Mouse (Mus musculus): ENCODE results near the gene Cyp2d10.
"Not testable (repeated sequence)": the region's sequence is repeated elsewhere in the genome, so short reads cannot be mapped to it uniquely, and the experiment has no call there.

The Cyp2d10 gene

GRCm38 (mm10) chr15:82401516-82401915 is 5.5 kb downstream of the Cyp2d10 start:
- no peak for DNase-seq (ENCODE audit: low read depth, low spot score)

GRCm38 (mm10) chr15:82395955-82396354 is 11.0 kb downstream of the Cyp2d10 start:
- not testable (repeated sequence) for DNase-seq (ENCODE audit: low read depth, low spot score)

- not testable (repeated sequence) for DNase-seq (ENCODE audit: low read depth, low spot score)
Observed at GRCm38 (mm10) chr15:82393922-82394321, 13.1 kb downstream of the Cyp2d10 start, which contains the start of gene Cyp2d11. Gene Cyp2d11 (minus strand): TSS chr15:82394022.

DNA sequence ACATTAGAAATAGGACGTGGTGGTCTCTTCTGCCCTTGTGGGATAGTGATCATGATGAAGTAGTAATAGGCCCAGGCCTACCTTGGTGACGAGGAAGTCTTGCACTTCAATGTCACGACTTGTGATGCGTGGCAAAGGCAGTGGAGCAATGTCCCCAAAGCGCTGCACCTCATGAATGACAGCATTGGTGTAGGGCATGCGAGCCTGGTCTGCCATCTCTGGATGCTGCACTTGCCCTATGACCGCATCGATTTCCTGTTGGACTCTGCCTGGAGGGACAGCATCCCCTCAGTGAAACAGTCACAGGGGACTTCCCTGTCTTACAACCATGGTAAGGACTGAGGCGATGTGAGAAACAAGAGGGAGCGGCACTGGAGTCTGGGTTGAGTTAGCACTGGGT is 17.1 kb downstream of the Cyp2d10 start:
- DNase-seq (ENCODE audit: low read depth, low spot score): not testable (repeated sequence)

- no peak for DNase-seq (ENCODE audit: low read depth, low spot score)
Observed at GRCm38 (mm10) chr15:82385729-82386128, 21.3 kb downstream of the Cyp2d10 start.

DNA sequence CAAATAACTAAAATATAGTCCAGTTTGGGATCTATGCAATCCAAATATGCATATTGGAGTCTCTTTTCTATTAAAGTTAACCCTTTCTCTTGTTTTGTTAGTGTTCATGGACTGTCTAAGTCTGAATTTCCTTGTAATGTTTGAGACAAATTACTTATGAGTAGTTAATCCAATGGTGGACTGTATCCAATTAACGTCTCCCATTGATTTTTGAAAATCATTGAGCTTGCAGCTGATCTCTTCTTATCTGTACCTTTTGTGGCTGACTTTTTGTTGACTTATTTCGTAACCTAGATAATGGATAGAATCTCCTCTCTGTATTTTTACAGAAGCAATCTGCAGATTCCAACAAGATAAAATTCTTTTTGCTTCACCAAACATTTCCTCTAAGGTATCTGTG is 24.6 kb downstream of the Cyp2d10 start:
- no peak for DNase-seq (ENCODE audit: low read depth, low spot score)

DNA sequence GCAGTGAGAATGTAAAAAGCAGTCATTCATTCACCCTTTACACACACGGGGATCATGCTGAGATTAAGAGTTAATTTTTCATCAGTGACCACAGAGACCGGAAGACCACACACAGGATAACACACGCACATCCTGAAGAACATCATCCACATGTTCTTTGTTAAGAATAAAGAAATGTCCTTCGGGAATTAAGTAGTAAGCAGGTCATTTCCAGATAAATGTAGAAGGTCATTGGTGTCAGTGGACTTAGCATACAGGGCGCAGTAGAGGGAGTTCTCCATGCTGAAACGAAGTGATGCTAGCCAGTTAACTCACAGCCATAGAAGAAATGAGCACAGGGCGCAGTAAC is 26.3 kb downstream of the Cyp2d10 start:
- DNase-seq (ENCODE audit: low read depth, low spot score): no peak

DNA sequence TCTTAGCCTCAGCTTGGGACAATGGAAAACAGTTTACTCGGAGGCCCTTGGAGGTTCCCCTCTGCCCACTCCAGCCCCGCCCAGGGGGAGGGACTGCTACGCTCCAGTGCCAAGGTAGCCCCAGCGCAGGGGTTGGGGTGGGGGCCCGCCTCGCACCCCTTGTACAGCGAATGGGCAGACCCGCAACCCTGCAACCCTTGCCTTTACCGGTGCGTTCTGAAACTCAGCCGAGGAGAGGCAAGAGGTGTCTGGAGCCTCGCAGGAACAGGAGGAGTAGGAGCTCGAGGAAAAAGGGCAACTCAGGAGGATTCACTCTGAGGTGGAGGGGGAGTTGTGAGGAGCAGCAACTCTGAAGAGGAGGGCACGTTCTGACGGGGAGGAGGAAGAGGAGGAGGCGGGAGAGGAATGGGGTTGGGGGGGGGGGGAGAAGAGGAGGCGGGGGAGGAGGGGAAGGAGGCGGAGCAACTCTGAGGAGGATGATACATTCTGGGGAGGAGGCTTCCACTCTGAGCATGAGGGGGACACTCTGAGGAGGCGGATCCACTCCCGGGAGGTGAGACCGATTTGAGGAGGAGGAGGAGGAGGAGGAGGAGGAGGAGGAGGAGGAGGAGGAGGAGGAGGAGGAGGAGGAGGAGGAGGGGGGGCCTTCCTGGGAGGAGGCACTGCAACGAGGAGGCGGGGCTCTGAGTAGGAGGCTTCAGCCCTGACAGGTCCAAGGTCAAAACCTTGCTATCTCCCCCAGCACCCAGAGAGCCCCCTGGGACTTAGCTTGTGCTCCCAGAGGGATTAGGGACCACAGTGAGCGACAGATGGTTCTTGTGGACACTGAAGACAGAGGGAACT is 26.9 kb downstream of the Cyp2d10 start, which contains the start of gene Cyp2d22:
TSS of gene Cyp2d22 (minus strand) at position 390 of the 843 bp plus-strand sequence.
- no peak for DNase-seq (ENCODE audit: low read depth, low spot score)

DNA sequence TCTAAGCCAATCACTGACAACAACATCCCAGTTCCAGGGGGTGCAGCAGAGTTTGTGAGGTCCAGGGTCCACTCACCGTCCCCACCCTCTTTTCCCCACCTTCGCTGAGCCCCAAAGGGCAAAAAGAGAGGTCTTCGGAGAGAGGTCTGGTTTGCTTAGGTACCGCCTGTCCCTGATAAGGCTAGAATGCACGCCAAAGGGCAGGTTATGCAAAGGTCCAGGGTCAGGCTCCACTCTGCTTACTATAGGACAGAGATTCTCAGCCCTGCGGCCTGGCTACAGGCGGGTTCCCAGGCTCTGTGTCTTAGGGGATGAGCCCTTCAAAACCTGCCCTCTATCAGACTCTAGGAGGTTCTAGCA is 27.5 kb downstream of the Cyp2d10 start:
- DNase-seq (ENCODE audit: low read depth, low spot score): no peak

DNA sequence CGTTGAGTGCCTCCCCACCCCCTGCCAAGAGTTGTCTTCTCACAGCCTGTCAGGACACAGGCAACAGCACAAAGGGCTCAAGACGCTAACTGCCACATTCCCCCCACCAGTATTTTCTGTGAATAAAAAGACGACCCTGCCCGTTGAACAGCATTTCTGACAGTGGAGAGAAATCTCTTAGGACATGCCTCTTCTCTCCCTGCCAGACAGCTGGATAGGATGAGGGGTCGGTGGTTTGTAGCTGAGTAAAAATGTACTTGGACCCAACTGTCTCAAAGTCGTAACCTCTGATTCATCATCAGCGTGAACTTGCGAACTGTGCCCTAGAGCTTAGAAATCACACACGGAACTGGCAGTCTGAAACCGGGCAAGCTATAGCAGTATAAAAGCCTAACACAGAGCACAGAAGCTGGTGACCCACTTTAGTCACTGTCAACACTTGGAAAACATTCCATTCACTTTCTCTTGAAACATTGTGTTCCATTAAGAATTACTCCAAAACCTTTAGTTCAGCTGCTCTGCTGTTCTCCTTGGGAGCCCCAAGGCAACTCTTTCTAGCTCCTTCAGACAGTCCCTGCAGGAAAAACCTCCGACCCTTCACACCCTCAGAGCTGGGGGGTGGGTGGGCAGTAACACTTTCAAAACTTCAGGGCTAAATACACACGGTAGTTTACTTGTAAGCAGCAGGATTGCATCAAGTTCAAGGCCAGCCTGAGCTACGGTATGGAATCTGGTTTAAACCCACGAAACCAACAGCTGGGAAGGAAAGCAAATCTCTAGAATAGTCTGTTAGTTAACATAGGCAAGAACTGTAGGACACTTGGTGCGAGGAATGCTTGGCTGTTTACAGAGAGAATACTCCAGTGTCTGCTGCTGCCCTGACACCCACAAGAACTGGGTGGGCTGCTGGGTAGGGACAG is 28.5 kb downstream of the Cyp2d10 start:
- DNase-seq (ENCODE audit: low read depth, low spot score): no peak

DNA sequence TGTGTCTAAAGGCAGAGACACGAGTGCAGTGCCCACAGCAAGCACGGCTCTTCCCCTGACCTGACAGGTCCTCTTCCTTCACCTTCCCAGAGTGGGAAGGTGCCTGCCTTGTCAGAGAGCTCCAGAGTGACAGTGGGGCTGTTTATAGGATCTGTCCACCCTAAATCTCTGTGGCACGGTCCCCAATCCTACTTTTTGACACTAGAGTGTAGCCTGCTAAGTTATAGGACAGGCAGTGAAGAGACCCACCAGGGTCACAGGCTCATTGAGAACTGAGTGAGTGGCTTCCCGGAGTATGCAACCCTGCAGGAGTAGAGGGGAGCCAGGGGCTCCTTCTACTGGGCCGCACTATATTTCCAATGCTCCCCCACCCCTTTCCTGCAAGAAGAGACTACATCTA is 29.3 kb downstream of the Cyp2d10 start:
- DNase-seq (ENCODE audit: low read depth, low spot score): no peak

GRCm38 (mm10) chr15:82376393-82377138 is 30.4 kb downstream of the Cyp2d10 start:
- DNase-seq (ENCODE audit: low read depth, low spot score): peak; percentile 11

DNA sequence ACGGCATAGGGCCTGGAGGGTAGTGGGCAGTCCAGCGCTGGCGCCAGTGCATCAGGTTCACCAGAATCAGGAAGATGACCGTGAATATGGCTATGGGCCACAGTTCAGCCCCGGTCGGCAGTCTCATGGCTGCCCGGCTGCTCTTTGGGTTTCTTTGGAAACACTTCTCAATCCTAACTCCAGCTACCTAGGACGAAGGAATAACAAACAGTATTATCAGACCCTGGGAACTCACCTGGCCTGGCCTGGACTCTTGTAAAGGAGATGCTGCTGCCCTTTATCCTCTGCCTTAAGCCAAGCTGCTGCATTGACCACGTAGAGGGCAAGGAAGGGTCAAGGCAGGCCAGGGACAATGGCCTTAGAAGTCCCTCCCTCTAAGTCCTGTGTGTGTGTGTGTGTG is 31.1 kb downstream of the Cyp2d10 start:
- no peak for DNase-seq (ENCODE audit: low read depth, low spot score)

DNA sequence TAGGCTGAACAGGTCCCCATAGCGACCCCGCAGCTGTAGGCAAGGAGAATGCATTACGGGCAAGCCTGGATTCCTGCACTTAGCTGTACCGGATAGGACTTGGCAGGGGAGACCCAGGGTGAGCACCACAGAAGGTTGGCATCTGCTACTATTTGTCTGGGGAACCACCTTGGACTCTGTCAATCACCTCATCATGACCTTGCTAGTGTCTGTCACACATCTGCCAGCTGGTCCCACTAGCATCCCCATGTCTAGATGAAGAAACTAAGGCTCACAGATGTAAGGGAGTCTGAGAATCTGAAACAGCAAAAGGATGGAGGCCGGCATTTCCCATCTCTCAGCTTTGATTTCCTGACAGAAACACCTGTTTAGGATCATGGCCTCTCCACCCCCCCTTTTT is 32.6 kb downstream of the Cyp2d10 start:
- no peak for DNase-seq (ENCODE audit: low read depth, low spot score)

DNA sequence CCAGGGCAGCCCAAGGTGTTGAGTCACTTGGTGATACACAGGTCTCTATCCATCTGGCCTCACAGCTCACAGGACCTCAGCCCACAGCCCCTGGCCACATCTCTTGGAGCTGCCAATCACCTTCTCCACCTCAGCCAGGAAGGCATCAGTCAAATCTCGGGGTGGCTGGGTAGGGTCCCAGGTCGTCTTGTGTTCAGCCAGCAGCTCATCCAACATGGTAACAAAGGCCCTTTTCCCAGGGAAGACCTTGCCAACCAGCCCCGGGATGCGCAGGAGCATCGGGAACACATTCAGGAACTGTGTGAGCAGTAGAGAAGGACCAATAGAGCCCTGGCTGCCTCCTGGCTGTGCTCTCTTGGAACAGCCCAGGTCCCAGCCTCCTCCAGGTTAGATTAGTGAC is 34.0 kb downstream of the Cyp2d10 start:
- DNase-seq (ENCODE audit: low read depth, low spot score): no peak

GRCm38 (mm10) chr15:82372446-82372845 is 34.5 kb downstream of the Cyp2d10 start:
- no peak for DNase-seq (ENCODE audit: low read depth, low spot score)

GRCm38 (mm10) chr15:82368851-82369250 is 38.1 kb downstream of the Cyp2d10 start:
- DNase-seq (ENCODE audit: low read depth, low spot score): no peak

- DNase-seq (ENCODE audit: low read depth, low spot score): no peak
Observed at GRCm38 (mm10) chr15:82368146-82368545, 38.8 kb downstream of the Cyp2d10 start.

DNA sequence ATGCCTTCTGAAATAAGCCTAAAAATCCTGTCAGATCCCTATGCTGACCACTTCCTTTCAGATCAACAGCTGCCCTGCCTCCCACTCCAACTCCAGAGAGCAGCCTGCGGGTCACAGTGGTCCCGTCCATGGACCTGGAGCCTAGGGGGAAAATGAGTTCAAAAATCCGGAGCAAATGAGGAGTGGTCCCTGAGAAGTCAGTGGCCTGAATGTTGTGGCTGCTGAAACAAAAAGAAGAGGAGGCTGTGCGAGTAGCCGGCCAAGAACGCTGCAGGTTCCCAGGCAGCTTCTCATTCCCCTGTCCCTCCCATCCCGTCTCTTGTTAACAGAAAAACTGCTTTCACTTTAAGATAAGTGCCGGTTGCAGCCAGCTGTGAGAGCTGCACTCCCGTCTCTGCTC is 42.4 kb downstream of the Cyp2d10 start:
- not testable (repeated sequence) for DNase-seq (ENCODE audit: low read depth, low spot score)

DNA sequence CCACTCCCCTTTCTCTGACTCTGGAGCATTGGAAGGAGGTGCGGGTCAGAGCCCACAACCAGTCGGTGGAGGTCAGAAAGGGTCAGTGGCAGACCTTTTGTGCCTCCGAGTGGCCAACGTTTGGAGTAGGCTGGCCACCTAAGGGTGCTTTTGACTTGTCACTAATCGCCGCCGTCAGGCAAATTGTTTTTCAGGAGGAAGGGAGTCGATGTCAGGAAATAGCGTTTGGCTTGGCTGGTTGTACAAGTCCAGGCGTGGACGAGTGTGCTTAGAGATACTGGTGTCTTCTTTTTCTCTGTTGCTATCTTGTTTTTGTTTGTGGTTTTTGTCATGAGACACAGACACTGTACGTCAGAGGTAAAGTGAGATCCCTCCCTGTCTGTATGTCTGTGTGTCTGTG is 43.2 kb downstream of the Cyp2d10 start:
- not testable (repeated sequence) for DNase-seq (ENCODE audit: low read depth, low spot score)

- DNase-seq (ENCODE audit: low read depth, low spot score): no peak
Observed at GRCm38 (mm10) chr15:82362234-82362633, 44.8 kb downstream of the Cyp2d10 start.

Data from 3T3-L1 (cell line).